Mouse (Mus musculus) liver, adult 2 months (tissue): Measurements from ENCODE around the gene Krtap4-16.

ENCODE experiments used
- CTCF ChIP-seq: fragments of 200-500 bp; IDR thresholded peaks from 2 replicates; pipeline ENCODE4 v1.5.1; 2011; ENCODE audit warnings: low read depth, low read length, control low read depth
- POLR2A ChIP-seq: fragments of 200-500 bp; IDR thresholded peaks from 2 replicates; pipeline ENCODE4 v1.6.1; 2011; ENCODE audit warnings: low read length, control low read depth; ENCODE audit not compliant: insufficient read depth; ENCODE audit errors: extremely low read depth

DNA sequence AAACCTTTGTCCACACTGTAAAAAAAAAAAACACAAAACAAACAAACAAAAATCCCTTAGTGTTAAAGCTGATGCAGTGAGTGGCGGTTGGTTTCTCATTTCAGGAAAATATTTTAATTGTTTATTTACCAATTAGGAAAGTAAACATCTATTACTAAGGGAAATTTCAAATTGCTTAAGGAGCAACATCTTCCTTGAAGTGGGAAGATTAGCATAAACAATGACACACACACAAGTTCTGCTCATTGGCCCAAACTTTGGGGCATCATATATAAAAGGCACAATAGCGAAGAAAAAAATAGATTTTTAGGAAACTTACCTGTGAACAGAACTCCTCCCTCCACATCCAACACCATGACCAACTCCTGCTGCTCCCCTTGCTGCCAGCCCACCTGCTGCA is 6.2 kb upstream of the Krtap4-16 start, which contains the start of gene Gm11568:
- TF ChIP-seq CTCF: no peak
- no peak for TF ChIP-seq POLR2A
